Mouse (Mus musculus): ENCODE measurements at regions not wholly inside any gene's neighbourhood (a gene's known extent, or its start where the extent isn't known, plus 50 kb on each side); places are given as distances from the start of the nearest gene placed in this dataset.

- Histone ChIP-seq H3K4me3 (ENCODE audit: low read length) (no peak overlapping the region), H3K4me1 (replicated peaks; ENCODE audit: control insufficient read depth, insufficient read depth, low read length) (no peaks in the 10 kb centered on the region), H3K4me2 (ENCODE audit: low read depth, low read length) (no peak overlapping the region), H3K9me3 (ENCODE audit: control insufficient read depth, low read length) (no peaks in the 10 kb centered on the region), H3K36me3 (ENCODE audit: control insufficient read depth, insufficient read depth, low read length) (no peaks in the 10 kb centered on the region), H3K27me3 (ENCODE audit: control insufficient read depth, insufficient read depth, low read depth, low read length) (no peaks in the 10 kb centered on the region), H3K27ac (ENCODE audit: low read length) (no peak overlapping the region), H3K9ac (ENCODE audit: low read length) (no peak overlapping the region)
- ATAC-seq (ENCODE audit: low read depth) = no peak
- 83% methylated on average over 2 of the region's 2 CpGs for WGBS
These were observed 61.0 kb upstream of the Dnajc24 start for GRCm38 (mm10) chr2:106064316-106064715.
